Mouse (Mus musculus): ENCODE measurements around the gene Defa23. TPM values are rescaled to one million over a fixed set of nuclear protein-coding genes. Genes with fewer than 3 reads are reported as not detected.

The Defa23 gene
- polyA plus RNA-seq, 1 experiment from 2014 or later = not detected

Other genes with a start within 250 kb of the Defa23 start
- gene Defb33, start 162.4 kb upstream of the Defa23 start, polyA plus RNA-seq (2014; fragmentation: Nextera tagmentation; extraction: Ambion mirVana) = not detected in 2 replicates
- gene Gm15056, start 152.4 kb upstream of the Defa23 start, polyA plus RNA-seq (2014; fragmentation: Nextera tagmentation; extraction: Ambion mirVana) = not detected in 2 replicates
- not detected in 2 replicates for gene Gm6040, start 133.0 kb upstream of the Defa23 start, polyA plus RNA-seq (2014; fragmentation: Nextera tagmentation; extraction: Ambion mirVana)
- gene AY761185, start 110.3 kb upstream of the Defa23 start, polyA plus RNA-seq (2014; fragmentation: Nextera tagmentation; extraction: Ambion mirVana) = not detected in 2 replicates
- gene Defa21, start 29.5 kb upstream of the Defa23 start, polyA plus RNA-seq (2014; fragmentation: Nextera tagmentation; extraction: Ambion mirVana) = not detected in 2 replicates
- gene Defa35, start 10.0 kb downstream of the Defa23 start, polyA plus RNA-seq (2014; fragmentation: Nextera tagmentation; extraction: Ambion mirVana) = not detected in 2 replicates
- gene Defa25, start 29.4 kb downstream of the Defa23 start, polyA plus RNA-seq (2014; fragmentation: Nextera tagmentation; extraction: Ambion mirVana) = not detected in 2 replicates
- not detected in 2 replicates for gene Gm14851, start 41.0 kb downstream of the Defa23 start, polyA plus RNA-seq (2014; fragmentation: Nextera tagmentation; extraction: Ambion mirVana)
- not detected in 2 replicates for gene Defa30, start 79.6 kb downstream of the Defa23 start, polyA plus RNA-seq (2014; fragmentation: Nextera tagmentation; extraction: Ambion mirVana)
- gene Defa22, start 107.2 kb downstream of the Defa23 start, polyA plus RNA-seq (2014; fragmentation: Nextera tagmentation; extraction: Ambion mirVana) = not detected in 2 replicates
- not detected in 2 replicates for gene Defa31, start 136.6 kb downstream of the Defa23 start, polyA plus RNA-seq (2014; fragmentation: Nextera tagmentation; extraction: Ambion mirVana)
- gene Gm15293, start 146.5 kb downstream of the Defa23 start, polyA plus RNA-seq (2014; fragmentation: Nextera tagmentation; extraction: Ambion mirVana) = not detected in 2 replicates
- gene Gm15292, start 194.7 kb downstream of the Defa23 start, polyA plus RNA-seq (2014; fragmentation: Nextera tagmentation; extraction: Ambion mirVana) = not detected in 2 replicates